Mouse (Mus musculus): ENCODE data around the gene Cyp2c69. TPM values are rescaled to one million over a fixed set of nuclear protein-coding genes. Genes with fewer than 3 reads are reported as not detected.
"Not testable (repeated sequence)": the region's sequence is repeated elsewhere in the genome, so short reads cannot be mapped to it uniquely, and the experiment has no call there.

Cyp2c69 gene
- not detected in 2 replicates for polyA plus RNA-seq (2015; fragmentation: Nextera tagmentation; extraction: Ambion mirVana)

- not testable (repeated sequence) for H3K9ac ChIP-seq (ENCODE audit: low read length); H3K36me3 ChIP-seq (ENCODE audit: control insufficient read depth, insufficient read depth, low read length); H3K9me3 ChIP-seq (ENCODE audit: control insufficient read depth, low read length); ATAC-seq (ENCODE audit: low read depth); H3K4me1 ChIP-seq (replicated peaks; ENCODE audit: control insufficient read depth, insufficient read depth, low read length); H3K4me2 ChIP-seq (ENCODE audit: low read depth, low read length); H3K27ac ChIP-seq (ENCODE audit: low read length); H3K4me3 ChIP-seq (ENCODE audit: low read length); H3K27me3 ChIP-seq (ENCODE audit: control insufficient read depth, insufficient read depth, low read depth, low read length)
- whole genome bisulfite sequencing = 86% methylated on average over 3 of the region's 3 CpGs
Observed at GRCm38 (mm10) chr19:39886699-39887098, at the start of gene Cyp2c69. Gene Cyp2c69 (minus strand): TSS chr19:39886799.

- no peak overlapping the region for H3K4me3 ChIP-seq (ENCODE audit: low read length)
- 78% methylated on average over 2 of the region's 2 CpGs for WGBS
Observed at GRCm38 (mm10) chr19:39935396-39935795, 48.8 kb upstream of the Cyp2c69 start.

GRCm38 (mm10) chr19:39930032-39930431, 43.4 kb upstream of the Cyp2c69 start:
- Histone ChIP-seq H3K36me3 (ENCODE audit: control insufficient read depth, insufficient read depth, low read length) (no peaks in the 10 kb centered on the region), H3K4me2 (ENCODE audit: low read depth, low read length) (no peak overlapping the region), H3K4me1 (replicated peaks; ENCODE audit: control insufficient read depth, insufficient read depth, low read length) (no peaks in the 10 kb centered on the region), H3K27me3 (ENCODE audit: control insufficient read depth, insufficient read depth, low read depth, low read length) (no peaks in the 10 kb centered on the region), H3K9ac (ENCODE audit: low read length) (no peak overlapping the region), H3K9me3 (ENCODE audit: control insufficient read depth, low read length) (no peaks in the 10 kb centered on the region), H3K4me3 (ENCODE audit: low read length) (no peak overlapping the region), H3K27ac (ENCODE audit: low read length) (no peak overlapping the region)
- ATAC-seq (ENCODE audit: low read depth) = no peak
- WGBS = 62% methylated on average over 1 of the region's 1 CpGs

More at GRCm38 (mm10) chr19:39935396-39935795, 48.8 kb upstream of the Cyp2c69 start:
- Histone ChIP-seq H3K27me3 (ENCODE audit: control insufficient read depth, insufficient read depth, low read depth, low read length) (no peaks in the 10 kb centered on the region), H3K27ac (ENCODE audit: low read length) (no peak overlapping the region), H3K9me3 (ENCODE audit: control insufficient read depth, low read length) (no peaks in the 10 kb centered on the region), H3K4me2 (ENCODE audit: low read depth, low read length) (no peak overlapping the region), H3K4me1 (replicated peaks; ENCODE audit: control insufficient read depth, insufficient read depth, low read length) (no peaks in the 10 kb centered on the region), H3K9ac (ENCODE audit: low read length) (no peak overlapping the region), H3K36me3 (ENCODE audit: control insufficient read depth, insufficient read depth, low read length) (no peaks in the 10 kb centered on the region)
- no peak for ATAC-seq (ENCODE audit: low read depth)

GRCm38 (mm10) chr19:39901656-39902055, 15.1 kb upstream of the Cyp2c69 start:
- Histone ChIP-seq H3K4me3 (ENCODE audit: low read length) (no peak overlapping the region), H3K4me2 (ENCODE audit: low read depth, low read length) (no peak overlapping the region), H3K27me3 (ENCODE audit: control insufficient read depth, insufficient read depth, low read depth, low read length) (no peaks in the 10 kb centered on the region), H3K4me1 (replicated peaks; ENCODE audit: control insufficient read depth, insufficient read depth, low read length) (no peaks in the 10 kb centered on the region), H3K9me3 (ENCODE audit: control insufficient read depth, low read length) (no peaks in the 10 kb centered on the region), H3K9ac (ENCODE audit: low read length) (no peak overlapping the region), H3K36me3 (ENCODE audit: control insufficient read depth, insufficient read depth, low read length) (no peaks in the 10 kb centered on the region), H3K27ac (ENCODE audit: low read length) (no peak overlapping the region)
- no peak for ATAC-seq (ENCODE audit: low read depth)
- 86% methylated on average over 2 of the region's 2 CpGs for WGBS

GRCm38 (mm10) chr19:39890079-39890478, 3.5 kb upstream of the Cyp2c69 start:
- H3K4me3 ChIP-seq (ENCODE audit: low read length); H3K9ac ChIP-seq (ENCODE audit: low read length); H3K27me3 ChIP-seq (ENCODE audit: control insufficient read depth, insufficient read depth, low read depth, low read length); H3K4me1 ChIP-seq (replicated peaks; ENCODE audit: control insufficient read depth, insufficient read depth, low read length); H3K36me3 ChIP-seq (ENCODE audit: control insufficient read depth, insufficient read depth, low read length); H3K9me3 ChIP-seq (ENCODE audit: control insufficient read depth, low read length); H3K4me2 ChIP-seq (ENCODE audit: low read depth, low read length); ATAC-seq (ENCODE audit: low read depth); H3K27ac ChIP-seq (ENCODE audit: low read length): not testable (repeated sequence)
- 72% methylated on average over 3 of the region's 3 CpGs for WGBS

GRCm38 (mm10) chr19:39866133-39866532, 20.5 kb downstream of the Cyp2c69 start:
- no peaks in the 10 kb centered on the region for H3K4me1 ChIP-seq (replicated peaks; ENCODE audit: control insufficient read depth, insufficient read depth, low read length)
- H3K4me2 ChIP-seq (ENCODE audit: low read depth, low read length) = no peak overlapping the region
- no peaks in the 10 kb centered on the region for H3K27me3 ChIP-seq (ENCODE audit: control insufficient read depth, insufficient read depth, low read depth, low read length)
- H3K4me3 ChIP-seq (ENCODE audit: low read length) = no peak overlapping the region
- no peak overlapping the region for H3K9ac ChIP-seq (ENCODE audit: low read length)
- no peak overlapping the region for H3K27ac ChIP-seq (ENCODE audit: low read length)
- H3K9me3 ChIP-seq (ENCODE audit: control insufficient read depth, low read length) = no peaks in the 10 kb centered on the region
- ATAC-seq (ENCODE audit: low read depth) = no peak
- H3K36me3 ChIP-seq (ENCODE audit: control insufficient read depth, insufficient read depth, low read length) = no peaks in the 10 kb centered on the region
- 33% methylated on average over 1 of the region's 1 CpGs for WGBS

- 74% methylated on average over 2 of the region's 2 CpGs for WGBS
Observed at GRCm38 (mm10) chr19:39820931-39821330, 65.7 kb downstream of the Cyp2c69 start.

GRCm38 (mm10) chr19:39816400-39816799, 70.2 kb downstream of the Cyp2c69 start:
- H3K4me3 ChIP-seq (ENCODE audit: low read length); ATAC-seq (ENCODE audit: low read depth); H3K9ac ChIP-seq (ENCODE audit: low read length); H3K27me3 ChIP-seq (ENCODE audit: control insufficient read depth, insufficient read depth, low read depth, low read length); H3K36me3 ChIP-seq (ENCODE audit: control insufficient read depth, insufficient read depth, low read length); H3K4me1 ChIP-seq (replicated peaks; ENCODE audit: control insufficient read depth, insufficient read depth, low read length); H3K27ac ChIP-seq (ENCODE audit: low read length); H3K4me2 ChIP-seq (ENCODE audit: low read depth, low read length); H3K9me3 ChIP-seq (ENCODE audit: control insufficient read depth, low read length): not testable (repeated sequence)
- 92% methylated on average over 1 of the region's 1 CpGs for WGBS

More at GRCm38 (mm10) chr19:39820931-39821330, 65.7 kb downstream of the Cyp2c69 start:
- not testable (repeated sequence) for H3K4me2 ChIP-seq (ENCODE audit: low read depth, low read length); ATAC-seq (ENCODE audit: low read depth); H3K9me3 ChIP-seq (ENCODE audit: control insufficient read depth, low read length); H3K36me3 ChIP-seq (ENCODE audit: control insufficient read depth, insufficient read depth, low read length); H3K4me1 ChIP-seq (replicated peaks; ENCODE audit: control insufficient read depth, insufficient read depth, low read length); H3K4me3 ChIP-seq (ENCODE audit: low read length); H3K27me3 ChIP-seq (ENCODE audit: control insufficient read depth, insufficient read depth, low read depth, low read length); H3K27ac ChIP-seq (ENCODE audit: low read length); H3K9ac ChIP-seq (ENCODE audit: low read length)

- H3K27ac ChIP-seq (ENCODE audit: low read length); H3K36me3 ChIP-seq (ENCODE audit: control insufficient read depth, insufficient read depth, low read length); H3K4me3 ChIP-seq (ENCODE audit: low read length); H3K27me3 ChIP-seq (ENCODE audit: control insufficient read depth, insufficient read depth, low read depth, low read length); H3K9me3 ChIP-seq (ENCODE audit: control insufficient read depth, low read length); H3K9ac ChIP-seq (ENCODE audit: low read length); H3K4me1 ChIP-seq (replicated peaks; ENCODE audit: control insufficient read depth, insufficient read depth, low read length); ATAC-seq (ENCODE audit: low read depth); H3K4me2 ChIP-seq (ENCODE audit: low read depth, low read length): not testable (repeated sequence)
- 73% methylated on average over 4 of the region's 4 CpGs for WGBS
Observed at GRCm38 (mm10) chr19:39815991-39816390, 70.6 kb downstream of the Cyp2c69 start.

GRCm38 (mm10) chr19:39812714-39813113, 73.9 kb downstream of the Cyp2c69 start, which contains the start of gene Cyp2c40:
Gene Cyp2c40 (minus strand): TSS chr19:39812814.
- not testable (repeated sequence) for ATAC-seq (ENCODE audit: low read depth); H3K4me3 ChIP-seq (ENCODE audit: low read length); H3K27me3 ChIP-seq (ENCODE audit: control insufficient read depth, insufficient read depth, low read depth, low read length); H3K4me1 ChIP-seq (replicated peaks; ENCODE audit: control insufficient read depth, insufficient read depth, low read length); H3K27ac ChIP-seq (ENCODE audit: low read length); H3K9ac ChIP-seq (ENCODE audit: low read length); H3K9me3 ChIP-seq (ENCODE audit: control insufficient read depth, low read length); H3K4me2 ChIP-seq (ENCODE audit: low read depth, low read length); H3K36me3 ChIP-seq (ENCODE audit: control insufficient read depth, insufficient read depth, low read length)
- WGBS = 74% methylated on average over 3 of the region's 3 CpGs
